Mouse (Mus musculus) layer of hippocampus, adult 18-20 months (tissue): ENCODE results near the gene Plod3. TPM values are rescaled to one million over a fixed set of nuclear protein-coding genes. Genes with fewer than 3 reads are reported as not detected.
A peak's percentile ranks its signal among the peaks of the same experiment; 100 is the strongest.

Experiments used
- DNase-seq, 2 experiments: peaks; one replicate each; pipeline ENCODE4 v3.0.0; 2022; ENCODE audit warnings: low spot score in 2 of 2
- total RNA-seq, 2 experiments: library from RNA; stranded (reverse); gene quantifications; 2 replicates each; pipeline ENCODE4 v1.2.3; 2021

Gene Plod3
- total RNA-seq, 2 experiments from 2014 or later = 38.5 to 43.1 TPM

DNA sequence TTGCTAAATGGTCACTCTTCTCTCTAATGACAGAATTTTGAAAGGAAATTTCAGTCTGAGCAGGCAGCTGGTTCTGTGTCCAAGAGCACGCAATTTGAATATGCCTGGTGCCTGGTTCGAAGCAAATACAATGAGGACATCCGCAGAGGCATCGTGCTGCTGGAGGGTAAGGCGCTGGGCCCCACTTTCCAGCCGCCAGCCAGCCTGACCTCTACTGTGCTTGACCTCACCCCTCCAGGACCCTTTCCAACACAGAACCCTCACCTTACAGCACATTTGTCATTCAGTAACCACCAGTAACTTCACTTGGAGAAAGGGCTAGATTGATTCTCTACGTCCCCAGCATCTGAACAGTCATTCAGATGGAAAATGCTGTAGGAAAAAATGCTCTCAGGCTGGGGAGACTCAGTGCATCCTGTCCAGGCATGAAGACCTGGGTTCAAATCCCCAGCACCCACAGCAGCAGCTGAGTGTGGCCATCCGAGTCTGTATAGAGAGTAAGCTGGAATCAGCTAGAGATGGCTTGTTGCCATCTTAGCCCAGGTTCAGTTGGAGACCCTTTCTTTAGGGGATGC is 23.8 kb upstream of the Plod3 start:
- DNase-seq = no peak

DNA sequence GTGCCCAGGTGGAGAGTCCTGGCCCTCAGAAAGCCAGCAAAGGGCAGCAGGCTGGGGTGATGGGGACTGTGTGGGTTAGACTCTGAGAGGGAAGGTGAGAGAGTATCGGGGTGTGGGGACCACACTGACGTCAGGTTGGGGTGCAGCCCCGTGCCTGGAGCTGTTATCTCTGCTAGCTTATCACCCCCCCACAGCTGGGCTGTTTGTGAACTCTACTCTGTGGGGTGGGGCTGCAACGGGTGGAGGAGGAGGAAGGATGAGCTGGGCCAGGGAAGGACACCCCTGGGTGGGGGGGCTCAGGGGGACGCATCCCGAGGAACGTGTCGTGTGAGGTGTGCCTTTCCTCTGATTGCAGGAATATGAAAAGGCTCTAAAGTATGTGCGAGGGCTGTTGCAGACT is 21.6 kb upstream of the Plod3 start:
- no peak for DNase-seq

DNA sequence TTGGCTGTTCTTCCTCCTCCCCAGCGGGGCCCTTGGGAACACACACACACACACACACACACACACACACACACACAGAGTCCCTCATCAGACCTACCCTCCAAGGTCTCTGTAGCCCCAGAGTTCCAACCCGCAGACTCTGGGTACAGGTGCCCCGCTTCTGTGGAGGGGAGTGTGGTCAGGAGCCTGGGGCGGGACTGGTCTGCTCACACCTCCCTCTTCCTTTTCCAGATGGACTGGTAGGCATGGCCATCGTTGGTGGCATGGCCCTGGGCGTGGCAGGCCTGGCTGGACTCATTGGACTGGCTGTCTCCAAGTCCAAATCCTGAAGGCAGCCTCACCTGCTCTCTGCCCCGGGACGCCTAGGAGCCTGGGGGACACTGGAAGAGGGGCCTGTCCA is 21.1 kb upstream of the Plod3 start:
- DNase-seq = no peak

DNA sequence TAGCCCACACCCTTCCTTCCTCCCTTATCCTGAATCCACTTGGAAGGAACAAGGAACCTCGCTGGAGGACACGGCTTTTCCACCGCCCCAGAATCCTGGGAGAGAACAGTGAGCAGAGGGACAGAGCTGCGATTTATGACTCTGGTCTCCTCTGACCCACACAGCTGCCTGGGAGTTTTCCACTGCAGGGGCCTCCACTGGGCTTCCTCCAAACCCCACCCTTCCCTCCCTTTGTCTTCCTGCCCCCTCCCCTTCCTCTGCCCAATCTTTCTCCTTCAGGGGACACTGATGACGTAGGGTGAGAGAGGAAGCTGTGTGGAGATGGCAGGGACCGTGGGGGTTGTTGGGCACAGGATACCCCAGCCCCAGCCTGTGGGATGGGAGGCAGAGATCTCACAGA is 20.5 kb upstream of the Plod3 start, which contains the start of gene Cldn15:
Gene Cldn15, plus strand, starts transcription at position 286 of the 400 bp plus-strand sequence.
- DNase-seq = no peak

DNA sequence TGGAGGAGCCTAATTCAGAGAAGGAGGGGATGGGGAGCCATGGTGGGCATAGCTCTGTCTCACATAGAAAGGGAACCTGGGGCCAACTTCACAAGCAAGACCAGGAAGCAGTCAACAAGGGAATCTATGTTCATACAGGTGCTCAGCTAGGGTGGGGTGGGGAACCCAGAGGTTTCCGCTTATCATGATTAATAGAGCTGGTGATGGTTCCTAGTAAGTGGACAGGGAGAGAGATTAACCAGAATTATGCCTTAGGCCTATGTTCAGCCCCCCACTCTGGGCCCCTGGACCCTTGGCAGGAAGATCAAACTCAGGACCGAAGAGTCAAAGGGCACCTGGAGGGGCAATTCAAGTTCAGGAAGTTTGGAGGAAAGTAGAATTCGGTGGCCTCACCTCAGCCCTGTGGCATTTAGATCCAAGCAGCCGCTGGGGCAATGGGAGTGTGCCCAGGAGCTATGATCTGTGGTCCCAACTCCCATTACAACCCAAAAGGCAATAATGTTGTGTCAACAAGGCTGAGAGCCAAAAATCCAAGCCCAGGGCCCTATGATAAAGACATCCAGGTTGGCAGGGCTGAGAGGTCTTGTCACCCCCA is 19.9 kb upstream of the Plod3 start:
- DNase-seq = no peak

DNA sequence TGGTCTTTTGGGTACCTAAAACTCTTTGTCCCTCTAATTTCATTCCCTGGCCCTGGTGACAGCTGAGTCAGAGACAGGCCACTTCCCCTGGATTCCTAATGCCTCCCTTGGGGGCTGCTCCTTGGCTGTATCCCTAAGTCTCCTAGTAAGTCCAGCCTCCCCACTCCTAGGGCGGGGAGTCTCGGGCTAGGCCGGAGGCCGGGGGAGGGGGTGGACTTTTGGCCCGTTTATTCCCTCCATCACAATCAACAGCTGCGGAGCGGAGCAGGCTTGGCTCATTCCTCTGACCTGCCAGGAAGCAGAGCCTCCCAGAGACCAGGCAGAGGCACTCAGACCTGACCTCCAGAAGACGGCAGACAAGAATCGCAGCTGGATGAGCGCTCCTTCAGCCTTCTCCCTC is 19.2 kb upstream of the Plod3 start:
- DNase-seq = no peak

DNA sequence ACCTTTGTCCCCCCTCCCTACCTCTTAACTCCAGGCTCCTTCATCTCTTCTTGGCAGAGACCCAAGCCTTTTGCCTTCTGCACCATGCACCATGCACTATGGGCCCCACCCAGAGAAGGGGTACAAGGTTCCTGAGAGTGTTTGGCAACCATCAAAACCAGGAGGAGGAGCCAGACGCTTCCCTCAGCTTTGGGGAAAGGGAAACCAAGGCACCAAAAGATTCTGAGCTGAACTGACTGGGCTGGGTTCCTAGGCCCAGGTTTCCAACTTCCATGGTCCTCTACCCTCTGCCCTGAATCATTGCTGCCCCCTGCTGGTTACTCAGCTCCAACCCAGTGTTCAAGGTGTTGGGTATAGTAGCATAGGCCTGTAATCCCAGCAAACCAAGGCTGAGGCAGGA is 16.1 kb upstream of the Plod3 start:
- peak in 1 of 2 experiments; percentile 53 for DNase-seq

DNA sequence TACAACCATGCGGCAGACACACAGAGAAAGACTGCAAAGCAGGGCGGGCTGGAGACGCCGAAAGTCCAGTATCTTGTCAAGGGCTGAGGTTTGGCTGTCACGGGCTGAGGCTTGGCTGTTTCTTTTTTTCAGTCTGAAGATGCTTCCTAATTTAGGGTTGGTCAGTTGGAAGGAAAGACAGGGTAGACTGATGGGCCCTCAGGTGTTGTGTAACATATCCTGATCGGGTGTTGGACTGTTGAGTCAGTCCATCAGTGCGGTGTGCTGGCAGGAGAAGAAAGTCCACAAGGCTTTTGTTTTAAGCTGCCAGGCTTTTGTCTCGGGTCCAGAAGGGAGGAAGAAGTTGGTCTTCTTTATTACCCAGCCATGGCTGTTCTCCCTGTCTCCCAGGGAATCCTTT is 13.1 kb upstream of the Plod3 start:
- DNase-seq = no peak

DNA sequence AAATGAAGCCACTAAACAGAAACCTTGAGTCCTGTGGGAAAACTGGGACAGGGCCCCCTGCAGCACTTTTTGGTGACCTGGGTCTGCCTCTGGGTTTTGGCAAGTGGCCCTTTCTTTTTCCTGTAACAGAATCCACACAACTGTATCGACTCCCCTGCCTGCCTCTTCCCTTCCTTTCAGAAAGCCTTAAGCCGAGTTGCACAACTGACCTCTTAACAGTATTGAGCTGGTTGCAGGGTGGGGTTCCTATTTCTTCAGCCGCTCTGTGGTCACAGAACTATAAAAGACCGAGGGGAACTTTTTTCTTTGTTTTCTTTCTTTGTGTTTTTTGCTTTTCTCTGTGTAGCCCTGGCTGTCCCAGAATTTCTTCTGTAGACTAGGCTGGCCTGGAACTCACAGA is 9.1 kb upstream of the Plod3 start:
- no peak for DNase-seq

DNA sequence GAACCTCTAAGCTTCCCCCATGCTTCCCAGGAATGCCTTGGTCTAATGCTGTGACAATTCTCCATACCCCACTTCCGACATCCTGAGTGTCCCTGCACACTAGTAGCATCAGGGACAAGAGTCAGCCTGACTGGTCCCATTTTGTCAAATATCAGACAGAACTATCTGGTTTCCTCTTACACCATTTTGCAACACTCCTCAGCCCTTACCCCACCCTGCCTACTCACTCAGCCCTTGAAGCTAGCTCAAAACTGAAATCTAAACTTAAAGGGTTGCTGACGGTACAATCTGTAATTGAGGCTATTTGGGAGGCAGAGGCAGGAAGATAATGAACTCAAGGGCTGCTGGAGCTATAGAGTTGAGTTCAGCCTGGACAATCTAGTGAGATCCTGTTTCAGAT is 7.1 kb upstream of the Plod3 start:
- DNase-seq = no peak

DNA sequence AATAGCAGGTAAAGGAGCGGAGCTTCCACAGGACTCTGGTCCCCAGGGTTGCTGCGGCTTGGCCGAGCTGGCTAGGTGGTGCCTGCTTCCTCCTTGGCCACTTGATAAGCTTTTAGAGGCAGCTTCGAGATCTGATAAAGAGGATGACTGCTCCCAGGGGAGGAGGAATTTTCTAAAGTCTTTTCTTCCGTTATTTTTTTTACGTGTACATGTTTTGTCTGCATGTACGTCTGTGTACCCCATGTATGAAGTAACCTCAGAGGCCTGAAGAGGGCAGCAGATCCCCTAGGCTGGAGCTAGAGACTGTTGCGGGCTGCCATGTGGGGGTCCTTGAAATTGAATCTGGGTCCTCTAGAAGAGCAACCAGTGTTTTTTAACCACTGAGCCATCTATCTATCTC is 5.8 kb upstream of the Plod3 start:
- no peak for DNase-seq

DNA sequence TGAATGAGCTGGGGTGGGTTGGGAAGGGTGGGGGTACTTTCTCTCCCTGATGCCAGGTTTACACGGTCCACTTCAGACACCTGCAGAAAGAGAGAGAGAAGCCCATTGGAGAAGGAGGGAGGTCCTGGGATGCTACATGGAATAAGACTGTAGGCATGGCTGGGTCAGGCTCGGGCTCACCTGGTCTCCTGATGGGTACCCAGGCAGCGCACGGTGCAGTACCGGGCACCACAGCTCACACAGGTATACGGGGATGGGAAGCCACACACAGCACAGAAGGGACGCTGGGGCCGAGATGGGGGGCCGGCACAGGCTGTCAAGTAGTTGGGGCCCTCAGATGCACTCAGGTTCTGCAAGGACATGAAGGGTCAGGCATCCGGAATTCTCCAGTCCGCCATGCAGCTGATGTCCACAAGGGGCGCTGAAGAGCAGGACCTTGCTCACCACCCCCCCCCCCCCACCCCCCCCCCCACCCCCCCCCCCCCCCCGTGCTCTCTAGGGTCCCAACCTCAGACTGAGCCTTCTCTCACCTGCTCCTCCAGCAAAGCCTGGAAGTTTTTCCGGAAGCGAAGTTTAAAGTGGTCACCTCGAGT is 4.4 kb upstream of the Plod3 start:
- DNase-seq = no peak

DNA sequence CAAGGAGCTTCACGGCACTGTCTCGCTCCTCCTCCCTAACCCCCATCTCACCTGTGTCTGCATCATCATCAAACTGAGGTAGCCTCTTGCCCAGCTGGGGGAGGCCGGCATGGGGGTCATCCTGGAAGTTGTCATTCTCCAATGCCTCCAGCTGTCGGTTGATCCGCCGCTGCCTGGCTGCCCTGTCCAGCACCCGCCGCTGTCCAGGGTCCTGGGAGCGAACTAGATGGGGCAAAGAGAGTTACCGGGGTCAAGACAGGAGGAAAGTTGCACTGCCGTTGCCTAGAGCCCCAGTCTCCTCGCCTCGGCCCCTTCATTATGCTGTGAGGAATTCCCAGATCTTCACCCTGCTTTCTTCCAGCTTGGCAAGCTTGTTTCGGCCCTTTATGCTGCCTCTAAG is 2.0 kb upstream of the Plod3 start:
- no peak for DNase-seq

DNA sequence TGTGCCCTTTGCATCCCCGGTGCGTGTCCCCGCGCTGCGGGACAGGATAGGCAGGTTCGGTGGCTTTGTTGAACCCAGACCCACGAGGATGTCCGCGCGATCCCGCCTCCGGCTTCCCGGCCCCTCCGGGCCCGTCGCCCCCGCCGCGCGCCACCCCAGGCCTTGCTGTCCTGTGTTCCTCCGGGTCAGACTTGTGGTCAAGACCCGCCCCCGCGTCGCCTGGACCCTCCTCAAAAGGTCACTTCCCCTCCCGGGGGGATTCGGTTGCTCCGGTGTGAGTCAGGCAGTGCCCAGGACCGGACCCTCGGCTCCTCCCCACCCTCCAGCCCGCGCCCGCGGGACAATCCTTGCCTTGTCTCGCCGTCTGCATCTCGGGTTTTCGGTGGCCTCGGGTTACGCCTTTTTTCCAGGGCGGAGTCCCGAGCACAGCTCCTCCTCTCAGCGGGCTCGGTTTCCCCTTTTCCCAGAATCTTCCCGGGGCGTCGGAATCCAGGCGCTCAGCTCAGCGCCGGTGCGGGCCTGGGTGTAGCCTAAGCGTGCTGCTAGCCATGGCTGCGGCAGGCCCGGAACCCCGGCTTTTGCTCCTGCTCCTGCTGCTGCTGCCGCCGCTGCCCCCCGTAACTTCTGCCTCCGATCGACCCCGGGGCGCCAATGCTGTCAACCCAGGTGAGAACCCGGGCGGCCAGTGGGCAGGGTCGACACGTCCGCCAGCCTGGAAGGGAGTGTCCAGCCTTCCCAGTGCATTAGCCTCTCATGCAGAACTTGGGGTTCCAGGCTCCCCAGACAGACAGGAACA is 517 bp downstream of the Plod3 start:
- peak; percentile 75 to 80 for DNase-seq

DNA sequence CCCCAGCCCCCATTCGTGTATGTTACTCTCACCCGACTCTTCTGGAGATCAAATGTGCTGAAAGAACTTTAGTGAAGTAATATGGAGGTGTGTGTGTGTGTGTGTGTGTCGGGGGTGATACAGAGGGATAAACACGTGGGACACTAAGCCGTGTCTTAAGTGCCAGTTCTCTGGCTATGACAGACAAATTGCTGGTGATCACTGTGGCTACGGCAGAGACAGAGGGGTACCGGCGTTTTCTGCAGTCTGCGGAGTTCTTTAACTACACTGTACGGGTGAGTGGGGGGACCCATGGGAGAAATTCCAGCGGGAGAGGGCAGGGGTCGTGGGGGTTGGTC is 1.1 kb downstream of the Plod3 start, which contains the start of gene Znhit1:
Gene Znhit1, minus strand, starts transcription at position 88 of the 338 bp plus-strand sequence.
- DNase-seq = no peak

DNA sequence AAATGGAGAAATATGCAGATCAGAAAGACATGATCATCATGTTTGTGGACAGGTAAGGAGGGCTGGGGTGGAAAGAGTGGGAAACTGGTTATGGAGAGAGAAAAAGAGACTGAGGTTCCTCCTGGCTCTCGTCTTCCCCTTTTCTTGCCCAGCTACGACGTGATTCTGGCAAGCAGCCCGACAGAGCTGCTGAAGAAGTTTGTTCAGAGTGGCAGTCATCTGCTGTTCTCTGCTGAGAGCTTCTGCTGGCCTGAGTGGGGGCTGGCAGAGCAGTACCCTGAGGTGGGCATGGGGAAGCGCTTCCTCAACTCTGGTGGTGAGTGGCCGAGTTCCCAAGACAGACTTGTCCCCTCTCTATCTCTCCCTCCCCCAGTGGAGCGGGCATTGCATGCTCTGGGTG is 1.6 kb downstream of the Plod3 start:
- peak in 1 of 2 experiments; percentile 41 for DNase-seq

DNA sequence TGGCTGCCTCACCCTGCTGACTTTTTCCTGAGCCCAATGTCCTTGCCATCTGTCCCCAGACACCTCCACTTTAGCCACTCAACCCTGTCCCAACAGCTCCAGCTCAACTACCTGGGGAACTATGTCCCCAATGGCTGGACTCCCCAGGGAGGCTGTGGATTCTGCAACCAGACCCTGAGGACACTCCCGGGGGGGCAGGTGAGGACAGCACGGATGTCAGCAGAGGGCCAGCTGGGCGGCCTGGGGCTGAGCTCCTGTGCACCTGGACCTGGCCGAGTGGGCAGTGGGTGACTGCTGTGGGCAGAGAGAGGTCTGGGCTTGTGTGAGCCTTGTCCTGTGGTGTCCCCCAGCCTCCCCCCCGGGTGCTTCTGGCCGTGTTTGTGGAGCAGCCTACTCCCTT is 3.0 kb downstream of the Plod3 start:
- DNase-seq = no peak

DNA sequence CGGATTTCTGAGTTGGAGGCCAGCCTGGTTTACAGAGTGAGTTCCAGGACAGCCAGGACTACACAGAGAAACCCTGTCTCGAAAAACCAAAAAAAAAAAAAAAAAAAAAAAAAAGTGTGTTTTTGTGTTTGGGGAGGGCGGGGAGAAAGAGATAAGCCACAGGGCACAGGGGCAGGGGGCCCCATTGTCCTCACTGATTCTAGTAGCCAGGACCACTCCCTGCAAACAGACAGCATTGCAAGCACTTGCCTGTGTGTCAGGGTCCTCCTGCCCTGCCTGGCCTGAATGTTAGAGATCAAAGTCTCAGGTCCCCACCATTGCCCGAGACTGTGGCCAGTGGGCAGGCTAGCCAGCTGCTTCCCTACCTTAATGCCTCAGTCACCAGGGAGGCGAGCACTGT is 12.6 kb downstream of the Plod3 start:
- DNase-seq = no peak

DNA sequence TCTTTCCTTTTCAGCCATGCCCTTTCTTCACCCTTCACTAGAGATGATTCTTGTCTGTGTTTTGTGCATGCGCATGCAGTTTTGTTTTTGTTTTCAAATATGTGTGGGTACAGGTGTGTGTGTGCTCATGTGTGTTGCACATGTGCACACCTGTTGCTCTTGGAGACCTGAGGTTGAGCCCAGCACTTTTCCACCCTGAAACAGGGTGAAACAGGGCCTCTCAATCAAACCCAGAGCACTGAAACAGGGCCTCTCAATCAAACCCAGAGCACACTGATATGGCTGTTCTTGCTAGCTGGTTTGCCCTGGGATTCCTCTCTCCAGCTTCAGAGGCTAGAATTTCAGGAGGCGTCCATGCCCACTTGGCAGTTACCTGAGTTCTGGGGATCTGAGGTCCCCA is 13.8 kb downstream of the Plod3 start:
- no peak for DNase-seq

DNA sequence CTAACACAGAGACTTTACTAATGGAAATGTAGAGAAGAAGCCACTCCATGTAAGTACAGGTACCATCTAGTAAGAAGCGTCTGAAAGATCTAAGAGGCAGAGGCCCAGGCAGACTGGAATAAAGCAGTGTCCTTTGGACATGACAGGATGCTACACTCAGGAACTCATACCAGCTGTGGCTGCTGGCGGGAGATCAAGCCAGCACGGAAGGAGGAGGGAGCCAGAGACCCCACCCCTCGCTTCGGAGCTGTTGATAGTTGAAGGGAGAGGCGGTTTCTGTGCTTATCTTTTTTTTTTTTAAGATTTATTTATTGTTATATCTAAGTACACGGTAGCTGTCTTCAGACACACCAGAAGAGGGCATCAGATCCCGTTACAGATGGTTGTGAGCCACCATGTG is 20.5 kb downstream of the Plod3 start:
- DNase-seq = no peak

DNA sequence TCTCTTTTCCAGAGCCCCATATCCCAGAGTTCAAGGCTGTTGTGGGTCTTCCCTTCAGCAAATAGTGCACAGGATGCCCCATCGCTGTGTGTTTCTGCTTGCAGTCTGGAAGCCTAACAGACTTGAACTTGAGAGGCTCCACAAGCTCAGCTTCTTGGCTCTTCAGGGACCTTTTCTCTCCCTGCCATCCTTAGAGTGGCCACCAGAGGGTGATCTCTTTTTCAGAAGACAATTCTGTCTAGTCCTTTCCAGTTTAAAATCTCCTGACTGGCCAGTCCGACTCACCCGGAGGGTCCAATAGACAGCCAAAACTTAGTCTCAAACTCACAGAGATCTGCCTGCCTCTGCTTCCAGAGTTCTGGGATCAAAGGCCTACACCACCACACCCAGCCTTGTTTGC is 23.2 kb downstream of the Plod3 start:
- peak in 1 of 2 experiments; percentile 71 for DNase-seq

DNA sequence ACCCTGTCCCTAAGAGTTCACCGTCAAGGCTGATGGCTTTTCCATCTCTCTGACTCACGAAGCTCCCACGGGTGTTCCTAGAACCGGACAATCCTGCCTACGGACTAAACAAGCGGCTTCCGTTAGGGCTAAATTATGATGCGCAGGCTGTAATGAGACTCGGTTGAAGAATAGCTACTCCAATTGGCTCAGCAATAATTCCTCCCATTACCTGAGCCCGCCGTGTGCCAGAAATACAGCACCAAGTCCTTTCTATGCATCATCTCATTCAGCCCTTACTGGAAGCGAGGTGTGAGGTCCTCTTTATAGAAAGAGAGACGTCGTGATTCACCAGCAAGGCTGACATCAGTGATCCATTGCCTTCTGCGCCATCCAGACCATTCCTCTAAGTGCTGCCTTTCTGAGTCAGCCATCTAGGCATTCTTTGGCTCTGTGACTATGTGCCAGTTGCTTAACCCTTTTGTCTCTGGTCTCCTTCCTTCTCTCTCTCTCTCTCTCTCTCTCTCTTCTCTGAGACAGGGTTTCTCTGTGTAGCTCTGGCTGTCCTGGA is 25.7 kb downstream of the Plod3 start:
- no peak for DNase-seq
